Mouse (Mus musculus) liver, embryonic 16.5 days (tissue): ENCODE measurements around the gene Slc35b2. TPM values are rescaled to one million over a fixed set of nuclear protein-coding genes. Genes with fewer than 3 reads are reported as not detected.

Experiments used
- ATAC-seq: fragments of 200-750 bp; cut with Nextera tagmentation; 2 replicates; pipeline ENCODE4 v1.8.0; 2017; ENCODE audit warnings: low read depth, mild to moderate bottlenecking, moderate number of reproducible peaks, moderate library complexity
- H3K27ac ChIP-seq: fragments of 300-500 bp; sonication (generic); 2 replicates; pipeline ENCODE4 v1.5.1; 2014; ENCODE audit warnings: mild to moderate bottlenecking, low read length
- H3K27me3 ChIP-seq: fragments of 300-500 bp; sonication (generic); 2 replicates; pipeline ENCODE4 v1.6.1; 2014; ENCODE audit warnings: low read depth, low read length, mixed read lengths; ENCODE audit not compliant: control insufficient read depth, insufficient read depth
- H3K36me3 ChIP-seq: fragments of 300-500 bp; sonication (generic); 2 replicates; pipeline ENCODE4 v1.6.1; 2014; ENCODE audit warnings: mild to moderate bottlenecking; ENCODE audit not compliant: control insufficient read depth, insufficient read depth
- H3K4me1 ChIP-seq: fragments of 300-500 bp; sonication (generic); 2 replicates; pipeline ENCODE4 v1.6.1; 2014; ENCODE audit warnings: low read depth, low read length, mixed read lengths; ENCODE audit not compliant: control insufficient read depth
- H3K4me2 ChIP-seq: fragments of 300-500 bp; sonication (generic); 2 replicates; pipeline ENCODE4 v1.6.1; 2014; ENCODE audit warnings: low read depth, low read length, mixed read lengths
- H3K4me3 ChIP-seq: fragments of 300-500 bp; sonication (generic); 2 replicates; pipeline ENCODE4 v1.5.1; 2014; ENCODE audit warnings: low read depth, mild to moderate bottlenecking, low read length
- H3K9ac ChIP-seq: fragments of 300-500 bp; sonication (generic); 2 replicates; pipeline ENCODE4 v1.6.1; 2014; ENCODE audit warnings: low read depth, low read length
- H3K9me3 ChIP-seq: fragments of 300-500 bp; sonication (generic); replicated peaks from 2 replicates; pipeline ENCODE4 v1.6.1; 2016; ENCODE audit warnings: low read length; ENCODE audit not compliant: control insufficient read depth
- WGBS: fragments of 180-500 bp; shearing (Covaris S2); extraction: QIAGEN DNeasy Blood & Tissue Kit; methylation state at CpG from one replicate; pipeline ENCODE4 v1.1.7; 2014; ENCODE audit not compliant: insufficient replicate concordance; 5-methylcytosine and 5-hydroxymethylcytosine counted together
- polyA plus RNA-seq: library from polyadenylated mRNA; unstranded; fragments of >200 nt; fragmentation: Nextera tagmentation; extraction: Ambion mirVana; gene quantifications from 2 replicates; pipeline ENCODE4 v1.2.1, GENCODE M21; 2015

The Slc35b2 gene
- polyA plus RNA-seq, 1 experiment from 2014 or later: 46.5 TPM

- Histone ChIP-seq H3K27ac (peak overlapping the region; percentile 1; the same call in 1 of the 2 replicates), H3K9ac (no peak overlapping the region), H3K27me3 (no peaks in the 10 kb centered on the region; the same call in 1 of the 2 replicates), H3K4me1 (peaks cover 79% of the 10 kb centered on the region), H3K9me3 (no peaks in the 10 kb centered on the region), H3K4me2 (no peak overlapping the region), H3K4me3 (no peak overlapping the region), H3K36me3 (no peaks in the 10 kb centered on the region)
- 18% methylated on average over 3 of the region's 3 CpGs for WGBS
- ATAC-seq: no peak
Measured at GRCm38 (mm10) chr17:45597787-45598186, 34.1 kb downstream of the Slc35b2 start.

DNA sequence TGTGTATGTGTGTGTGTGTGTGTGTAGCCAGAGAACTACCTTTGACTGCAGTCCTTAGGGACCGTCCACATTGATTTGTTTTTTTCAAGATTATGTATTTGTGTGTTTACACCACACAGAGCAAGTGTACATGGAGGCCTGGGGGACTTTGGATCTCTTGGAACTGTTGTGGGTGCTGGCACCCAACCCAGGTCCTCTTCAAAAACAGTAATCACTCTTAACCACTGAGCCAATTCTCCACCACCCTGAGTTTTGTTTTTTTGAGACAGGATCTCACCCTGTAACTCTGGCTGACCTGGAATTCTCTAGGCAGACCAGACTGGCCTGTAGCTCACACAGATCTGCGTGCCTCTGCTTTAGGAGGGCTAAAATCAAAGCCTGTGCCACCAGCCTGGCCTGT lies 34.7 kb downstream of the Slc35b2 start:
- 82% methylated on average over 2 of the region's 2 CpGs for WGBS

GRCm38 (mm10) chr17:45598891-45599290 lies 35.2 kb downstream of the Slc35b2 start:
- H3K27me3 ChIP-seq: no peaks in the 10 kb centered on the region; the same call in 1 of the 2 replicates
- H3K36me3 ChIP-seq: no peaks in the 10 kb centered on the region
- H3K27ac ChIP-seq: peak overlapping the region; percentile 61; the same call in 1 of the 2 replicates
- H3K9me3 ChIP-seq: no peaks in the 10 kb centered on the region
- peaks cover 68% of the 10 kb centered on the region for H3K4me1 ChIP-seq
- peak overlapping the region; percentile 55 for H3K4me3 ChIP-seq
- no peak overlapping the region; the same call in 1 of the 2 replicates for H3K9ac ChIP-seq
- H3K4me2 ChIP-seq: peak overlapping the region; percentile 77
- ATAC-seq: no peak
- 51% methylated on average over 3 of the region's 3 CpGs for WGBS

More for the DNA sequence above, 34.7 kb downstream of the Slc35b2 start:
- H3K9ac ChIP-seq: no peak overlapping the region
- H3K4me3 ChIP-seq: no peak overlapping the region
- no peak overlapping the region for H3K4me2 ChIP-seq
- H3K9me3 ChIP-seq: no peaks in the 10 kb centered on the region
- no peaks in the 10 kb centered on the region for H3K36me3 ChIP-seq
- H3K27ac ChIP-seq: no peak overlapping the region
- H3K4me1 ChIP-seq: peaks cover 73% of the 10 kb centered on the region
- H3K27me3 ChIP-seq: no peaks in the 10 kb centered on the region; the same call in 1 of the 2 replicates
- no peak for ATAC-seq

DNA sequence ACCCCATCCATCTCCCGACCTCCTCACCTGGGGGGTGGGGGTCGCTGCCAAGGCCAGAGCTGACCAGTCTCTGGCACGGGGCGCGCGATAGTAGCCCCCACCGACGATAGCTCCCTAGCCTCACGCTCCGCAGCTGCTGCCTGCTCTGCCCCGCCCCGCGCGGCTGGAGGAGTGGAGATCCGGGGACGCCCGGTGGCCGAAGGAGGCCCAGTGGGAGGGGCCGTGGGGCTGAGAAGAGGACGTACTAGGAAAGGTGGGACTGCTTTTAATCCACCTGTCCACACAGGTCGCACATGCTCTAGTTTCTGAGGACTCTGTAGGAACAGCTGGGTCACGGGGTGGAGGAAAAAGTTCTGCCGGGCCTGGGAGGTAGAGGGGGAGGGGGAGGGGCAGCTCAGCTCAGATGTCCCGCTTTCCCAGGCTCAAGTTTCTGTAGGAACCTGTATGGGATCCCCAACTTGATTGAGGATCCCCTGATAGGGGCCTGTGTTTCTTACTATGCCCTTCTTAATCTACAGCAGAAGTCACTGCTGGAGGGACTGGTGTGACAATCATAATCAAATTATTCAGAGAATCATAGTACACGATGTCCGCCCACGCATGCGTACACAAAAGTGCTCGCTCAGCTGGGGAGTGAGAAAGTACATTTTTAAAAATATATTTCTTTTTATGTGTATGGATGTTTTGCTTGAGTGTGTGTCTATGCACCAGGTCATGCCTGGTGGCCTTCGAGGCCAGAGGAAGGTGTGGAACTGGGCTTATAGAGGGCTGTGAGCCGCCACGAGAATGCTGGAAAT lies 36.0 kb downstream of the Slc35b2 start, which contains the start of gene Slc29a1:
Gene Slc29a1 (minus strand): TSS at position 161 of the 797 bp plus-strand sequence.
- peak within 1 kb of the TSS; percentile 61 for H3K27ac ChIP-seq
- H3K4me2 ChIP-seq: peak within 1 kb of the TSS; percentile 77
- peak; percentile 41 for ATAC-seq
- no peaks in the 10 kb centered on the region for H3K9me3 ChIP-seq
- peak within 1 kb of the TSS; percentile 61 for H3K9ac ChIP-seq
- no peaks in the 10 kb centered on the region; the same call in 1 of the 2 replicates for H3K27me3 ChIP-seq
- WGBS: 21% methylated on average over 32 of the region's 32 CpGs
- H3K4me3 ChIP-seq: peak within 1 kb of the TSS; percentile 55
- peaks cover 62% of the 10 kb centered on the region for H3K4me1 ChIP-seq
- no peaks in the 10 kb centered on the region for H3K36me3 ChIP-seq

DNA sequence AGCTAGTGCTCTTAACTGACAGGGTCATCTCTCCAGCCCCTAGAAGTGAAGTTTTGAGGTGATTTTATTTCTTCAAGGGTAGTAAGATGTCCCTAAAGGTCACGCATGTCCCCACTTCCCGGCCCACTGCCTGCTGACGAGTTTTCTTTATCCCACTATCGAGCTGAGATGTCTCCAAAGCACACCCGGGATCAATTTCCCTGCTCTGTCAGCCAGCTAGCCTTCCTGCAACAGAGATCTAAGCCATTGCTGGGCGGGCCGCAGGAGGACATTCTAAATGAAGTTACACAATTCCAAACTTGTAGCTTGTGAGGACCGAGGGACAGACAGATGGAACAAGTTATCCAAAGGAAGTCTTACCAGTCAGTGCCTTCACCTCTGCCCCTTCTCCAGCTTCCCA lies 36.6 kb downstream of the Slc35b2 start:
- H3K9ac ChIP-seq: 0 out of 2 replicates have a peak overlapping the region, but pooled peaks have one; percentile 8

DNA sequence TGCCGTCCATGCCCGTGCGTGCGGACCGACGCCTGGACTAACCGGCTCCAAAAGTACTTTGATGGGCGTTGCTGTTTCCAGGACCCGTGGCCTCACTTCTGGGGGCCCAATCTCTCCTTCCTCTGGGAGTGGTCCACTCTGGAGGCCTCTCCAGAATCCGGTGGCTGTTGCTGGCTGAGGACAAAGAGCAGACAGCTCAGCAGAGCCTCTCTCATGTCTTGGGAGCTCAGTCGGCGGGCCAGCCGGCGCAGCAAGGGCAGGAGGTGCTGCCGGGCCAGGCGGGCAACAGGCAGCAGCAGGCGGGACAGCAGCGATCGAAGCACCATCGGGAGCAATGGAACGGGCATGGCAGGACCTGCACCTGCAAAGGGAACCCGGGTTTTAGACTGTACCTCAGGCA lies 37.7 kb downstream of the Slc35b2 start:
- 33% methylated on average over 22 of the region's 22 CpGs for WGBS
- Histone ChIP-seq H3K4me1 (peaks cover 48% of the 10 kb centered on the region), H3K4me2 (peak overlapping the region; percentile 13; the same call in 1 of the 2 replicates), H3K36me3 (no peaks in the 10 kb centered on the region), H3K9ac (no peak overlapping the region), H3K9me3 (no peaks in the 10 kb centered on the region), H3K4me3 (no peak overlapping the region), H3K27ac (no peak overlapping the region), H3K27me3 (no peaks in the 10 kb centered on the region; the same call in 1 of the 2 replicates)
- ATAC-seq: no peak

More for the DNA sequence above, 36.6 kb downstream of the Slc35b2 start:
- 71% methylated on average over 8 of the region's 8 CpGs for WGBS
- Histone ChIP-seq H3K36me3 (no peaks in the 10 kb centered on the region), H3K27ac (no peak overlapping the region), H3K4me3 (no peak overlapping the region), H3K9me3 (no peaks in the 10 kb centered on the region), H3K4me2 (no peak overlapping the region), H3K4me1 (peaks cover 57% of the 10 kb centered on the region), H3K27me3 (no peaks in the 10 kb centered on the region; the same call in 1 of the 2 replicates)
- ATAC-seq: no peak

DNA sequence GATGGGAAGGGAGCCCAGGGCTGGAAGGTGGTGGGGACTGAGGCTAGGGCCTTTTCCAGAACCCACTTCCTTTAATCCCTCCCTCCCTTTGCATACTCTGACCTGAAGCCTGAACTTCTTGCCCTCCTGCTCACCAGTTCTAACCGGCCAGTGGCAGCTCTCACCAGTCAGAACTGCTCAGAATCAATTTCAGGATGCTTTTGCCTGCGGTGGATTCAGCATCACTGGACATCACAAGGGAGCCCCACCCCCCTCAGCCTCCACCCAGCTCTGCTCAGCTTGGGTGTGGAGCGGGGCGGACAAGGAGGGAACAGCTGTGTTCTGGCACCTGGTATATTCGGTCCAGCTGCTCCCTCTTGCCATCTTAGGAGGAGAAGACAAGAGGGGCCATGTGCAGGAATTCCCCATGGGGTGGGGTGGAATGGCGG lies 38.2 kb downstream of the Slc35b2 start, which contains the start of gene Mymx:
Gene Mymx (minus strand): TSS at position 226 of the 428 bp plus-strand sequence.
- no peak for ATAC-seq
- WGBS: 63% methylated on average over 6 of the region's 6 CpGs
- Histone ChIP-seq H3K36me3 (no peaks in the 10 kb centered on the region), H3K4me2 (peak within 1 kb of the TSS; percentile 13; the same call in 1 of the 2 replicates), H3K27ac (no peak within 1 kb of the TSS), H3K27me3 (no peaks in the 10 kb centered on the region; the same call in 1 of the 2 replicates), H3K9ac (no peak within 1 kb of the TSS), H3K4me3 (no peak within 1 kb of the TSS), H3K4me1 (peaks cover 42% of the 10 kb centered on the region), H3K9me3 (no peaks in the 10 kb centered on the region)

GRCm38 (mm10) chr17:45602984-45603383 lies 39.3 kb downstream of the Slc35b2 start:
- 74% methylated on average over 3 of the region's 3 CpGs for WGBS
- Histone ChIP-seq H3K9ac (no peak overlapping the region), H3K36me3 (no peaks in the 10 kb centered on the region), H3K4me3 (no peak overlapping the region), H3K27ac (no peak overlapping the region), H3K27me3 (no peaks in the 10 kb centered on the region; the same call in 1 of the 2 replicates), H3K4me1 (peaks cover 35% of the 10 kb centered on the region), H3K9me3 (no peaks in the 10 kb centered on the region), H3K4me2 (no peak overlapping the region)
- no peak for ATAC-seq
